Mouse (Mus musculus): ENCODE results near the gene Arf1. TPM values are rescaled to one million over a fixed set of nuclear protein-coding genes. Genes with fewer than 3 reads are reported as not detected.

Arf1 gene
- polyA plus RNA-seq, 1 experiment = 565 TPM

- TF ChIP-seq CTCF (IDR thresholded peaks at IDR 0.05; ENCODE audit: borderline replicate concordance, extremely low read depth, insufficient read depth, insufficient read length) (no peak), POLR2A (IDR thresholded peaks at IDR 0.05; ENCODE audit: borderline replicate concordance, extremely low read depth, insufficient read depth, insufficient read length, poor library complexity, severe bottlenecking) (no peak)
- no peak for DNase-seq (ENCODE audit: low read depth)
Observed at GRCm38 (mm10) chr11:59162443-59163254, 65.4 kb downstream of the Arf1 start.

Other genes with a start within 250 kb of the Arf1 start
- gene Obscn, start 91.9 kb downstream of the Arf1 start, polyA plus RNA-seq (2012; rRNA removed) = 0.77 and 1.4 TPM in 2 replicates
- 7.8 and 8.5 TPM in 2 replicates for gene Iba57, start 64.5 kb downstream of the Arf1 start, polyA plus RNA-seq (2012; rRNA removed)
- gene Gjc2, start 45.1 kb downstream of the Arf1 start, polyA plus RNA-seq (2012; rRNA removed) = 0.87 and 1.1 TPM in 2 replicates
- gene Guk1, start 36.1 kb downstream of the Arf1 start, polyA plus RNA-seq (2012; rRNA removed) = 145 and 172 TPM in 2 replicates
- gene Mrpl55, start 25.8 kb downstream of the Arf1 start, polyA plus RNA-seq (2012; rRNA removed) = 45.5 and 58.2 TPM in 2 replicates
- 32.4 and 37.2 TPM in 2 replicates for gene 2310033P09Rik, start 19.9 kb downstream of the Arf1 start, polyA plus RNA-seq (2012; rRNA removed)
- gene Wnt3a, start 62.5 kb upstream of the Arf1 start, polyA plus RNA-seq (2012; rRNA removed) = 0.50 and 1.1 TPM in 2 replicates
- gene Wnt9a, start 78.7 kb upstream of the Arf1 start, polyA plus RNA-seq (2012; rRNA removed) = 3.2 and 4.5 TPM in 2 replicates
- gene Prss38, start 147.4 kb upstream of the Arf1 start, polyA plus RNA-seq (2012; rRNA removed) = 0.08 and 0.28 TPM in 2 replicates
- gene Jmjd4, start 221.8 kb upstream of the Arf1 start, polyA plus RNA-seq (2012; rRNA removed) = 14.6 and 17.9 TPM in 2 replicates
- gene Snap47, start 222.9 kb upstream of the Arf1 start, polyA plus RNA-seq (2012; rRNA removed) = 298 and 341 TPM in 2 replicates
- 6.9 and 7.0 TPM in 2 replicates for gene Zfp867, start 244.2 kb upstream of the Arf1 start, polyA plus RNA-seq (2012; rRNA removed)